Mouse (Mus musculus) liver, embryonic 14.5 days (tissue): ENCODE results near the gene Gm11146. TPM values are rescaled to one million over a fixed set of nuclear protein-coding genes. Genes with fewer than 3 reads are reported as not detected.

Experiments
- ATAC-seq: fragments of 200-750 bp; cut with Nextera tagmentation; 2 replicates; pipeline ENCODE4 v1.8.0; 2017; ENCODE audit warnings: moderate number of reproducible peaks, mild to moderate bottlenecking, moderate library complexity; ENCODE audit not compliant: insufficient read depth
- DNase-seq, 3 experiments: peaks; one replicate each; pipeline ENCODE4 v3.0.0-alpha.2; 2012 to 2013; ENCODE audit warnings: low read depth in 3 of 3, low spot score in 3 of 3
- H3K27ac ChIP-seq: fragments of 300-500 bp; sonication (generic); 2 replicates; pipeline ENCODE4 v1.5.1; 2014; ENCODE audit warnings: moderate library complexity, mild to moderate bottlenecking, control low read depth, inconsistent platforms
- H3K27me3 ChIP-seq: fragments of 300-500 bp; sonication (generic); 2 replicates; pipeline ENCODE4 v1.6.1; 2014; ENCODE audit warnings: mild to moderate bottlenecking, low read length, moderate library complexity; ENCODE audit not compliant: control insufficient read depth, insufficient read depth
- H3K36me3 ChIP-seq: fragments of 300-500 bp; sonication (generic); replicated peaks from 2 replicates; pipeline ENCODE4 v1.6.1; 2014; ENCODE audit warnings: low read depth; ENCODE audit not compliant: control insufficient read depth, insufficient read depth
- H3K4me1 ChIP-seq, 2 experiments: fragments of 200-500 bp in 1 of 2; fragments of 300-500 bp in 1 of 2; sonication (generic) in 1 of 2; replicated peaks; 2 replicates each; pipeline ENCODE4 v1.6.1; 2012 to 2014; ENCODE audit warnings: antibody characterized with exemption in 1 of 2, inconsistent platforms in 1 of 2, low read length in 1 of 2; ENCODE audit not compliant: control insufficient read depth in 2 of 2, insufficient read depth in 2 of 2
- H3K4me2 ChIP-seq: fragments of 300-500 bp; sonication (generic); 2 replicates; pipeline ENCODE4 v1.6.1; 2014; ENCODE audit warnings: low read depth, mild to moderate bottlenecking, control low read depth, moderate library complexity
- H3K4me3 ChIP-seq, 2 experiments: fragments of 200-500 bp in 1 of 2; fragments of 300-500 bp in 1 of 2; sonication (generic) in 1 of 2; 2 replicates each; pipeline ENCODE4 v1.5.1; 2012 to 2014; ENCODE audit warnings: low read depth in 2 of 2, low read length in 2 of 2, mild to moderate bottlenecking in 2 of 2, control low read depth in 1 of 2, inconsistent platforms in 1 of 2, moderate library complexity in 1 of 2; ENCODE audit not compliant: insufficient read depth in 1 of 2
- H3K9ac ChIP-seq: fragments of 300-500 bp; sonication (generic); replicated peaks from 2 replicates; pipeline ENCODE4 v1.6.1; 2014; ENCODE audit warnings: mild to moderate bottlenecking, control low read depth, moderate library complexity
- H3K9me3 ChIP-seq: fragments of 300-500 bp; sonication (generic); 2 replicates; pipeline ENCODE4 v1.6.1; 2016; ENCODE audit warnings: low read length, mixed read lengths; ENCODE audit not compliant: control insufficient read depth
- CTCF ChIP-seq: IDR thresholded peaks from 2 replicates; pipeline ENCODE4 v1.5.1; 2016; ENCODE audit warnings: antibody characterized with exemption, low read depth, control low read depth
- EP300 ChIP-seq: IDR thresholded peaks from 2 replicates; pipeline ENCODE4 v1.6.1; 2016; ENCODE audit warnings: antibody characterized with exemption, low read depth
- WGBS: fragments of 180-500 bp; shearing (Covaris S2); extraction: QIAGEN DNeasy Blood & Tissue Kit; methylation state at CpG from one replicate; pipeline ENCODE4 v1.1.7; 2014; ENCODE audit not compliant: insufficient replicate concordance; 5-methylcytosine and 5-hydroxymethylcytosine counted together
- polyA plus RNA-seq, 2 experiments: library from polyadenylated mRNA; depleted of rRNA in 1 of 2; stranded (reverse) in 1 of 2; unstranded in 1 of 2; fragments of >200 nt; fragmentation: Nextera tagmentation in 1 of 2; extraction: Ambion mirVana in 1 of 2; gene quantifications; 2 replicates each; pipeline versions ENCODE4 v1.2.1 to v1.2.3; 2012 to 2014

Gene Gm11146
- polyA plus RNA-seq, 2 experiments = not detected

- Histone ChIP-seq H3K9me3 (no peaks in the 10 kb centered on the region), H3K4me3 (no peak overlapping the region), H3K4me2 (no peak overlapping the region), H3K27me3 (no peaks in the 10 kb centered on the region), H3K36me3 (no peaks in the 10 kb centered on the region), H3K4me1 (no peaks in the 10 kb centered on the region), H3K9ac (no peak overlapping the region), H3K27ac (no peak overlapping the region)
- TF ChIP-seq EP300 (no peak), CTCF (no peak)
- ATAC-seq (no peak), DNase-seq (no peak)
- WGBS = 58% methylated on average over 5 of the region's 5 CpGs
Observed at GRCm38 (mm10) chr16:77622681-77623080, 20.8 kb upstream of the Gm11146 start.

GRCm38 (mm10) chr16:77602581-77602980 lies 687 bp upstream of the Gm11146 start:
- Histone ChIP-seq H3K27me3 (no peaks in the 10 kb centered on the region), H3K4me2 (no peak overlapping the region), H3K27ac (no peak overlapping the region), H3K36me3 (no peaks in the 10 kb centered on the region), H3K9ac (no peak overlapping the region), H3K9me3 (no peaks in the 10 kb centered on the region), H3K4me1 (no peaks in the 10 kb centered on the region), H3K4me3 (no peak overlapping the region)
- DNase-seq (no peak), ATAC-seq (no peak)
- no peak for TF ChIP-seq EP300
- no peak for TF ChIP-seq CTCF
- WGBS = 64% methylated on average over 2 of the region's 2 CpGs

DNA sequence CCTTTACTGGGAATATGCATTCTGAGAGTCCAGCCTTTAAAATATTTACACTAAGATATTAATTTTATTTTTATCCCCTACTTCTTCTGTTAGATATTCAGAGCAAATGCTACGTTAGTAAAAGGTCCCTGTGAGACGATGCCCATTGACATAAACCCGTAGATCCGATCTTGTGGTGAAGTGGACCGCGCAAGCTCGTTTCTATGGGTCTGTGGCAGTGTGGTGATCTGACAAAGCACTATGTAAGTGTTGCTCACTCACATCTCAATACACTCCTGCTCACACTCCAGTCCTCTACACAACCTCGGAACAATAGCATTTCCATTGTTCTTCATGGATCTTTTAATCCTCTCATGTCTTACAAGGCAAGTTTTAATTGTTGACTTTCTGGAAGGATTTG lies 3.1 kb downstream of the Gm11146 start:
- no peaks in the 10 kb centered on the region for H3K36me3 ChIP-seq
- WGBS = 75% methylated on average over 8 of the region's 8 CpGs
- no peak overlapping the region for H3K9ac ChIP-seq
- no peak overlapping the region for H3K4me2 ChIP-seq
- DNase-seq (no peak), ATAC-seq (no peak)
- TF ChIP-seq CTCF = no peak
- no peak for TF ChIP-seq EP300
- H3K9me3 ChIP-seq = no peaks in the 10 kb centered on the region
- H3K27me3 ChIP-seq = no peaks in the 10 kb centered on the region
- H3K27ac ChIP-seq = no peak overlapping the region
- no peaks in the 10 kb centered on the region for H3K4me1 ChIP-seq
- H3K4me3 ChIP-seq = no peak overlapping the region

DNA sequence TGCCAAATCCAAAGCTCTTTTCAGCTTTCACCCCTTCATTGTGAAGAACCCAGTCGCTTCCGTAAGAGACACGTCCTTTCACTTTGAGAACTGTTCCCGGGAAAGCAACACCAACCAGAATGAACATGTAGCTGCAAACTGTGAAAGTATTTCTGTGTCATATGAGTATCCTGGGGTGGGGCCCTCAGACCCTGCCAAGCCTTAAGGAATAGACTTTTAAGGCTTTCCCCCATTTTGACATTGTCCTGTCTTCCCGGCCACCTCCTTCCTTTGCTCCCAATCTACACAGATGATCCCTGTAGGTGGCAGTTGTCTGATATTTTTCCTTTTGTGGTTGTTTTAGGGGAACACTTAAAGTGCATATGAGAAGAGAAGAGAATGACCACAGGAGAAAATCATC lies 5.3 kb downstream of the Gm11146 start:
- no peak for TF ChIP-seq EP300
- TF ChIP-seq CTCF = no peak
- H3K4me2 ChIP-seq = no peak overlapping the region
- no peak overlapping the region for H3K27ac ChIP-seq
- H3K36me3 ChIP-seq = no peaks in the 10 kb centered on the region
- no peak overlapping the region for H3K4me3 ChIP-seq
- H3K9me3 ChIP-seq = no peaks in the 10 kb centered on the region
- no peak overlapping the region for H3K9ac ChIP-seq
- WGBS = 73% methylated on average over 5 of the region's 5 CpGs
- H3K27me3 ChIP-seq = no peaks in the 10 kb centered on the region
- DNase-seq (no peak), ATAC-seq (no peak)
- no peaks in the 10 kb centered on the region for H3K4me1 ChIP-seq

GRCm38 (mm10) chr16:77595661-77596060 lies 6.2 kb downstream of the Gm11146 start:
- WGBS = 69% methylated on average over 7 of the region's 7 CpGs
- Histone ChIP-seq H3K4me1 (no peaks in the 10 kb centered on the region), H3K9me3 (no peaks in the 10 kb centered on the region), H3K4me2 (no peak overlapping the region), H3K36me3 (no peaks in the 10 kb centered on the region), H3K27ac (no peak overlapping the region), H3K9ac (no peak overlapping the region), H3K27me3 (no peaks in the 10 kb centered on the region), H3K4me3 (no peak overlapping the region)
- no peak for DNase-seq
- TF ChIP-seq EP300 (no peak), CTCF (no peak)
- no peak for ATAC-seq

- WGBS = 68% methylated on average over 13 of the region's 13 CpGs
- no peaks in the 10 kb centered on the region for H3K27me3 ChIP-seq
- DNase-seq (no peak), ATAC-seq (no peak)
- H3K9me3 ChIP-seq = no peaks in the 10 kb centered on the region
- H3K4me2 ChIP-seq = no peak overlapping the region
- no peak overlapping the region for H3K27ac ChIP-seq
- no peak overlapping the region for H3K9ac ChIP-seq
- H3K4me3 ChIP-seq = no peak overlapping the region
- TF ChIP-seq CTCF (no peak), EP300 (no peak)
- H3K36me3 ChIP-seq = no peaks in the 10 kb centered on the region
- H3K4me1 ChIP-seq = no peaks in the 10 kb centered on the region
Observed at GRCm38 (mm10) chr16:77594553-77594952, 7.3 kb downstream of the Gm11146 start.
